Mouse (Mus musculus): ENCODE results near the gene Fam207a.

DNA sequence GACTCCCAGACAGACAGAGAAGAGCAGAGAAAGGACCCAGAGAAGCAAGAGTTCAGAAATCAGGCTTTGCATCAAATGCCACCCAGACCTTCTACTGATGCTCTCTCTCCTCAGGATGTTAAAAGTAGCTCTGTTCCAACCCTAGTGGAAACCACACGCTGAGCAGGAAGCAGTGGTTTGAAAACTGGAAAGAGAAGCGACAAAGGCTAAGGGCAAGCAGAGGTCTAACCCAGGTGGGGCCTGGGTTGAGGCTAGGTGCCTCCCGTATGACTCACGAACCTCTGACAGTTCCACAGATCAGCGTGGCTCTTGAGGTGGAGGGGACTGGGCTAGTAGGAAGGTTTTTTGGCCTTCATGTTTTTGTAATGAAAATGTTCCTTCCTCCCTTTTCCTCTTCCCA, 4.9 kb upstream of the Fam207a start:
- no peak for TF ChIP-seq POLR2A (IDR thresholded peaks at IDR 0.05; ENCODE audit: low read depth, low read length)
- no peak for TF ChIP-seq CTCF (conservative IDR thresholded peaks at IDR 0.05; ENCODE audit: insufficient read depth, insufficient read length, low read depth, low read length)
